Mouse (Mus musculus): ENCODE data around the gene Cav1.

- no peak for TF ChIP-seq CTCF (IDR thresholded peaks at IDR 0.05; ENCODE audit: borderline replicate concordance, insufficient read depth, low read length)
- no peak for TF ChIP-seq POLR2A (IDR thresholded peaks at IDR 0.05; ENCODE audit: low read depth, low read length)
Measured at GRCm38 (mm10) chr6:17266466-17266865, 39.7 kb upstream of the Cav1 start.

Data from embryonic fibroblast, embryonic 13.5 days (primary cell).